Mouse (Mus musculus): ENCODE results near the gene Ptbp3. TPM values are rescaled to one million over a fixed set of nuclear protein-coding genes. Genes with fewer than 3 reads are reported as not detected.

Ptbp3 gene
- polyA plus RNA-seq, 1 experiment from 2014 or later: 19.9 TPM

DNA sequence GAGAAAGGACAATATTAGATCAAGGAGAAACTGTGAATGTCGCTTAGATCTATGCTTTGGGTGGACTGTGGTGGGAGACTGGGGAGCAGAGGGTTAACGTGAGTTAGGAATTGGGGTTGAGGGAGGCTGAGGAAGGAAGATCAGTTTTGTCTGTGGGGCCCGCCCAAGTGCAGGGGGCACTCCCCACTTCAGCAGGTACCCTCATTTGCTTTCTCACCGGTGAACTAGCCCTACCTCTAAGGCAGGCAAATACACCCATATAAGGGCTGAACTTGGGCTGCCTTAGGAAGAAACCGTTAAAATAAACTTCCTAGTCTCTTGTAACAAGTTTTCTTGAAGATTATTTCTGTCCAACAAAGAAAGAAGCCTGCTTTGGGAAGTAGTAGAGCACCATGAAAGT lies 110.1 kb downstream of the Ptbp3 start:
- Histone ChIP-seq H3K27me3 (ENCODE audit: control insufficient read depth, insufficient read depth, low read length) (peaks cover 8% of the 10 kb centered on the region), H3K36me3 (ENCODE audit: control insufficient read depth, insufficient read depth, low read length) (no peaks in the 10 kb centered on the region), H3K4me2 (ENCODE audit: low read depth, low read length) (peak overlapping the region; percentile 86; the same call in 1 of the 2 replicates), H3K27ac (ENCODE audit: low read depth, low read length) (no peak overlapping the region), H3K9ac (replicated peaks; ENCODE audit: low read depth, low read length) (no peak overlapping the region), H3K4me3 (ENCODE audit: low read depth, low read length) (peak overlapping the region; percentile 59; the same call in 1 of the 2 replicates), H3K4me1 (ENCODE audit: control insufficient read depth, insufficient read depth, low read length) (no peaks in the 10 kb centered on the region), H3K9me3 (ENCODE audit: control insufficient read depth, low read length) (no peaks in the 10 kb centered on the region)
- no peak for ATAC-seq (ENCODE audit: low read depth)
- 34% methylated on average over 5 of the region's 5 CpGs for WGBS

DNA sequence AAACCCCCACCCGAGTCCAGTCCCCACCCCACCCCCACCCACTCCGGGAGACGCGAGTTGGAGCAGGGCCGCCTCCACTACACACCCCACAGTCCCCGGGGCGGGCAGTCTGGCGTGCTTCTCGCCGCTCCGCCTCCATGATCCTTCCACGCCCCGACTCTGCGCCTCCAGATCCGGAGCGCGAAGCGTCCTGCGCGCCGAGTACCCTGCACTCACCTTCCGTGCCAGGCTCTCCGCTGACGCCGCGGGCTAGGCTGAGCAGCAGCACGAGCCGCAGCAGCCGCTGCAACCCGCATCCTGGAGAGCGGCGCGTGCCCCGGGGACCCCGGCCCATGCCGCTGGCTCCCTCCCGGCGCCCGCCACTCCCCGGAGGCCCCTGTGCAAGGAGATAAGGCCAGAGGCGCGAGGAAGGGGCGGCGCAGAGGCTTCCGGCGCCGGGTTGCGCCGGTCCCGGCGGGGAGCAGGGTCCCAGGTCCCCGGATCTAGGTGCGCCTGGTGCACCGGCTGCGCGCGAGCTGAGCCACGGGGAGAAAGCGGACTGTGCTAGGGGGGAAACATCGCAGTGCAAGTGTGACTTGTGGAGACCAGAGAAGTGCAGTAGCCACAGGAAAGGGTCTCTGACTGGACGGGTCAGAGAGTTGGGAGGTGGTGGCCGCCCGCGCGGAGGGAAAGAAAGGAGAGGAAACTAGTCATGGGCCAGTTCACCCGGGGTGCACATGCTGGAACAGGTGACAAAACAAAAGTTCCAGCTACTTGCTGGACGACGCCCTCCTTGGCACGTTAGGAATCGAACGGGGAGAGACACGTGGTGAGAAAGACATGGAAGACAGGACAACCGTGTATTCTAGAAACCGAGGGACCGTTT lies 110.9 kb downstream of the Ptbp3 start, which contains the start of gene Susd1:
Susd1 (minus strand) TSS at position 644 of the 865 bp plus-strand sequence.
- peak; percentile 93 for ATAC-seq (ENCODE audit: low read depth)
- peaks cover 8% of the 10 kb centered on the region for H3K27me3 ChIP-seq (ENCODE audit: control insufficient read depth, insufficient read depth, low read length)
- no peaks in the 10 kb centered on the region for H3K4me1 ChIP-seq (ENCODE audit: control insufficient read depth, insufficient read depth, low read length)
- peak within 1 kb of the TSS; percentile 59 for H3K4me3 ChIP-seq (ENCODE audit: low read depth, low read length)
- peak within 1 kb of the TSS; percentile 66 for H3K9ac ChIP-seq (replicated peaks; ENCODE audit: low read depth, low read length)
- H3K27ac ChIP-seq (ENCODE audit: low read depth, low read length): no peak within 1 kb of the TSS
- WGBS: 1% methylated on average over 70 of the region's 75 CpGs
- peak within 1 kb of the TSS; percentile 86 for H3K4me2 ChIP-seq (ENCODE audit: low read depth, low read length)
- H3K9me3 ChIP-seq (ENCODE audit: control insufficient read depth, low read length): no peaks in the 10 kb centered on the region
- H3K36me3 ChIP-seq (ENCODE audit: control insufficient read depth, insufficient read depth, low read length): no peaks in the 10 kb centered on the region

DNA sequence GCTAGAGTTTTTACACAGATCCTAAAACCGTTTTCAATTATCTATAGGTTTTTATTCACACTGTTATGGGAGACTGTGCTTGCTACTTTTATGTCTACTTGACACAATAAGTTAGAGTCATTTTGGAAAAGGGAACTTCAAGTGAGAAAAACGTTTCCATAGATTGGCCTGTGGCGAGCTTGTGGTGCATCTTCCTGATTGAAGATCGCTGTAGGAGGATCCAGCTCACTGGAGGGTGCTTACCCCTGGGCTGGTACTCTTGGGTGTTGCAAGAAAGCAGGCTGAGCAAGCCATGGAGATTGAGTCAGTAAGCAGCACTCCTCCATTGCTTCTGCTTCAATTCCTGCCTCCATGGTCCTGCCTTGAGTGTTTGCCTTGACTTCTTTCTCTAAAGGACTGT lies 113.2 kb downstream of the Ptbp3 start:
- Histone ChIP-seq H3K9me3 (ENCODE audit: control insufficient read depth, low read length) (no peaks in the 10 kb centered on the region), H3K4me3 (ENCODE audit: low read depth, low read length) (no peak overlapping the region), H3K27ac (ENCODE audit: low read depth, low read length) (no peak overlapping the region), H3K27me3 (ENCODE audit: control insufficient read depth, insufficient read depth, low read length) (peaks cover 8% of the 10 kb centered on the region), H3K9ac (replicated peaks; ENCODE audit: low read depth, low read length) (no peak overlapping the region), H3K36me3 (ENCODE audit: control insufficient read depth, insufficient read depth, low read length) (no peaks in the 10 kb centered on the region), H3K4me2 (ENCODE audit: low read depth, low read length) (no peak overlapping the region), H3K4me1 (ENCODE audit: control insufficient read depth, insufficient read depth, low read length) (no peaks in the 10 kb centered on the region)
- WGBS: 91% methylated on average over 4 of the region's 4 CpGs
- no peak for ATAC-seq (ENCODE audit: low read depth)

DNA sequence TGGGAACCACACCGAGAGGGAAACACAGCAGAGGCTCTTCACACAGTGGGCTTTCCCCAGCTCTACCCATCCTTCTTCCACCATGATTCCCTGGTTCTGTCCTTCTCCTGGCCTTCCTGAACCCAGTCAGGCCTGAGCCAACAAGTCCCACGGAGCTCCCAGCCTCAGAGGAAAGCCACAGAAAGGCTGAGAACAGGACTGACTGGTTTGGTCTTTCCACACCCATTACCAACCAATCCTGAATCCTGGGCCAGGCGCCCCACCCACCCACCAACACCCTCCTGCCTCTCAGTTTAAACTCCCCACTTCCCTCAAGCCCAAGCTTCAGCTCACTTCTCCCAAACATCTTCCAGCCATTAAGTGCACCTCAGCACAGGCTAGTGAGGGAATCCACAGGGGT lies 115.1 kb downstream of the Ptbp3 start:
- H3K4me2 ChIP-seq (ENCODE audit: low read depth, low read length): no peak overlapping the region
- no peaks in the 10 kb centered on the region for H3K9me3 ChIP-seq (ENCODE audit: control insufficient read depth, low read length)
- no peaks in the 10 kb centered on the region for H3K4me1 ChIP-seq (ENCODE audit: control insufficient read depth, insufficient read depth, low read length)
- no peaks in the 10 kb centered on the region for H3K36me3 ChIP-seq (ENCODE audit: control insufficient read depth, insufficient read depth, low read length)
- H3K4me3 ChIP-seq (ENCODE audit: low read depth, low read length): no peak overlapping the region
- WGBS: 83% methylated on average over 3 of the region's 3 CpGs
- ATAC-seq (ENCODE audit: low read depth): no peak
- no peak overlapping the region for H3K27ac ChIP-seq (ENCODE audit: low read depth, low read length)
- no peak overlapping the region for H3K9ac ChIP-seq (replicated peaks; ENCODE audit: low read depth, low read length)
- H3K27me3 ChIP-seq (ENCODE audit: control insufficient read depth, insufficient read depth, low read length): peaks cover 8% of the 10 kb centered on the region; the same call in 1 of the 2 replicates

DNA sequence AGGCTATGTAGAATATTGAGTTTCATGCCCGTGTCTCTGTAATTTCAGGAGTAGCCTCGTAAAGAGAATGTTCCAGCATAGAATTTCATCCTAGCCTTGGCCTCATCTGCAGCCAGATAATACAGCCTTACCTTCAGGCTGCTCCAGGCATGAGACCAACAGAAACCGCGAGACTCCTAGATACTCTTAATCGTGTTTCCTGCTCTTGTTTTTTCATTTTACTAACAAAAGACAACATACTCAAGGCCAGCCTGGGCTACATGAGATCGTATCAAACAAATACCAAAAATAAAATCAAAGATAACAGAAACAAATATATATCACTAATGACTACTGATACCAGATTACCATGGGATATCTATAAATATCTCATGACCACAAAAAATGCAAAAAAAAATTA lies 120.0 kb downstream of the Ptbp3 start:
- 92% methylated on average over 6 of the region's 6 CpGs for WGBS
- Histone ChIP-seq H3K4me3 (ENCODE audit: low read depth, low read length) (no peak overlapping the region), H3K4me1 (ENCODE audit: control insufficient read depth, insufficient read depth, low read length) (no peaks in the 10 kb centered on the region), H3K9me3 (ENCODE audit: control insufficient read depth, low read length) (no peaks in the 10 kb centered on the region), H3K27me3 (ENCODE audit: control insufficient read depth, insufficient read depth, low read length) (no peaks in the 10 kb centered on the region), H3K36me3 (ENCODE audit: control insufficient read depth, insufficient read depth, low read length) (no peaks in the 10 kb centered on the region), H3K27ac (ENCODE audit: low read depth, low read length) (no peak overlapping the region), H3K4me2 (ENCODE audit: low read depth, low read length) (no peak overlapping the region), H3K9ac (replicated peaks; ENCODE audit: low read depth, low read length) (no peak overlapping the region)
- no peak for ATAC-seq (ENCODE audit: low read depth)

DNA sequence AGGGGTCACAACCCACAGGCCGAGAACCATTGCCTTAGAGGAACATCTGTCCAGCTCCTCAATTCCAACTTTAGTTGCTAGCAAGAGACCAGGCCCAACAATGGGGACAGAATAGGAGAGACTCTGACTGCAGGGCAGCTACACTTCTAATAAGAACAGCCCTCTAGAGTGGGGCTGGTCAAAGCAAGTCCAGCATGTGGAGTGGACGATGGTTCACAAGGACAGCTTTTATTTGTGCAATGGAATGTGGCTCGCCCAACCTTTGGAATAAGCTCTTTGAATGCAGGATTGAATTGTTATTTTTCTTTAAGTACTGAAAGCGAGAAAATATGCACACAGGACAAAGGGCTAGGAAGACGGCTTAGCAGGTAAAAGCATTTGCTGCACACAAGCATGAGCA lies 122.7 kb downstream of the Ptbp3 start:
- no peak for ATAC-seq (ENCODE audit: low read depth)
- no peak overlapping the region for H3K4me2 ChIP-seq (ENCODE audit: low read depth, low read length)
- no peak overlapping the region for H3K27ac ChIP-seq (ENCODE audit: low read depth, low read length)
- H3K27me3 ChIP-seq (ENCODE audit: control insufficient read depth, insufficient read depth, low read length): no peaks in the 10 kb centered on the region
- H3K9ac ChIP-seq (replicated peaks; ENCODE audit: low read depth, low read length): no peak overlapping the region
- no peaks in the 10 kb centered on the region for H3K4me1 ChIP-seq (ENCODE audit: control insufficient read depth, insufficient read depth, low read length)
- no peak overlapping the region for H3K4me3 ChIP-seq (ENCODE audit: low read depth, low read length)
- no peaks in the 10 kb centered on the region for H3K36me3 ChIP-seq (ENCODE audit: control insufficient read depth, insufficient read depth, low read length)
- H3K9me3 ChIP-seq (ENCODE audit: control insufficient read depth, low read length): no peaks in the 10 kb centered on the region
- WGBS: 87% methylated on average over 5 of the region's 5 CpGs

DNA sequence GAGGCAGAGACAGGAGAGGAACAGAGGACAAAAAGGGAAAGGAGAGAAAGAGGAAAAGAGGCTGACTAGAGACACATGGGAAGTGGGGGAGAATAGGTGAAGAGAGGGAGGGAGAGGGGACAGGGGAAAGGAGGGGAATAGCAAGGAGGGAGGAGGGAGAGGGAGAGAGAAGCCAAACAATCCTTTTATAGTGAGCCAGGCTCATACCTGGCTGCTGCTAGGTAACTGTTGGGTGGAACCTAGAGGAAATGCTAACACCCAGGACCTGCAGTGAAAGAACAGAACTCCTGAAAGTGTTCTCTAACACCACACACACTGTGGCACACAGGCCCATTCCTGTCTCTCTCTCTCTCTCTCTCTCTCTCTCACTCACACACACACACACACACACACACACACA lies 126.4 kb downstream of the Ptbp3 start:
- 0 out of 2 replicates have a peak overlapping the region, but pooled peaks have one; percentile 34 for H3K27ac ChIP-seq (ENCODE audit: low read depth, low read length)
- no peak overlapping the region for H3K4me3 ChIP-seq (ENCODE audit: low read depth, low read length)
- H3K9ac ChIP-seq (replicated peaks; ENCODE audit: low read depth, low read length): no peak overlapping the region
- ATAC-seq (ENCODE audit: low read depth): no peak
- no peaks in the 10 kb centered on the region for H3K4me1 ChIP-seq (ENCODE audit: control insufficient read depth, insufficient read depth, low read length)
- no peak overlapping the region for H3K4me2 ChIP-seq (ENCODE audit: low read depth, low read length)
- H3K36me3 ChIP-seq (ENCODE audit: control insufficient read depth, insufficient read depth, low read length): no peaks in the 10 kb centered on the region
- H3K27me3 ChIP-seq (ENCODE audit: control insufficient read depth, insufficient read depth, low read length): no peaks in the 10 kb centered on the region
- H3K9me3 ChIP-seq (ENCODE audit: control insufficient read depth, low read length): no peaks in the 10 kb centered on the region

DNA sequence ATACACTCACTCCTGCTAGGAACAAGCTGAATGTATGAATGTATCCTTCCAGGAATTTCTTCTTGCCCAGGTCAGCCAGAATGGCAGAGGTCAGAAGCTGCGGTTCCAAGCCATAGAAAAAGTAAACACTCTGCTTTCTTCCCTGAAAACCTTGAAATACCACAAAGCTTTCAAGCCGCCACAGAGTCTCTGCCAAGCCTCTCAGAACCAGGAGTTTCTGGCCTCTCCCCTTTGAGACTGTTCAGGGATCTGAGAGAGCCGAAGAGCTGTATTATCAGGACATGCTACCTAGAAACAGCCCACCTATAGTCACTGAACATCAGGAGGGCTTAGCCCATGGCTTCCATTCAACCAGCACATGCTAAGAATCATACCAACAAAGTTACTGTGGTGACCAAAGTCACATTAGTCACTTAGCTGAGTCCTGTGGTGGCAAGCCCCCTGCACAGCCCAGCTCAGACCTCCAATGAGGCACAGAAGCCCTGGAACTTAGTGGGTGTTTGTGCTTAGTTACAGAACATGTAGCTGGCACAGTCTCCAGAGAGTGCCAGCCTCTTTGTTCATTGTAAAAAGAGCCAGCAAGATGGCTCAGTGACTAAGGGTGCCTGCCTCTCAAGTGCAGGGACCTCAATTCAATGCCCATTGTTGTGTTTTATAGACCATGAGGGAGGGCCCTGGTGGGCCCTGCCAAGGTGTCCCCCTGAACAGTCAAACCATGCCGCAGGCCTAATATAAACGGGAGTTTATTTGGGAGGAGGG lies 127.0 kb downstream of the Ptbp3 start:
- H3K27ac ChIP-seq (ENCODE audit: low read depth, low read length): no peak overlapping the region
- no peak overlapping the region for H3K4me2 ChIP-seq (ENCODE audit: low read depth, low read length)
- no peaks in the 10 kb centered on the region for H3K4me1 ChIP-seq (ENCODE audit: control insufficient read depth, insufficient read depth, low read length)
- WGBS: 19% methylated on average over 5 of the region's 5 CpGs
- no peaks in the 10 kb centered on the region for H3K27me3 ChIP-seq (ENCODE audit: control insufficient read depth, insufficient read depth, low read length)
- H3K4me3 ChIP-seq (ENCODE audit: low read depth, low read length): no peak overlapping the region
- H3K9me3 ChIP-seq (ENCODE audit: control insufficient read depth, low read length): no peaks in the 10 kb centered on the region
- no peak overlapping the region for H3K9ac ChIP-seq (replicated peaks; ENCODE audit: low read depth, low read length)
- peak; percentile 85; the same call in 1 of the 2 replicates for ATAC-seq (ENCODE audit: low read depth)
- H3K36me3 ChIP-seq (ENCODE audit: control insufficient read depth, insufficient read depth, low read length): no peaks in the 10 kb centered on the region

Measured in neural tube, embryonic 14.5 days (tissue).